Mouse (Mus musculus) E14TG2a.4 (cell line): ENCODE data around the gene Acads.

Source experiments
- H3K27me3 ChIP-seq: 2 replicates; pipeline ENCODE4 v1.6.1; 2014; ENCODE audit warnings: low read length, control low read depth; ENCODE audit not compliant: insufficient read depth
- H3K36me3 ChIP-seq: 2 replicates; pipeline ENCODE4 v1.6.1; 2014; ENCODE audit warnings: low read length, control low read depth; ENCODE audit not compliant: insufficient read depth
- H3K4me1 ChIP-seq: replicated peaks from 2 replicates; pipeline ENCODE4 v1.6.1; 2014; ENCODE audit warnings: low read depth, low read length, control low read depth
- H3K4me3 ChIP-seq: replicated peaks from 2 replicates; pipeline ENCODE4 v1.5.1; 2014; ENCODE audit warnings: mild to moderate bottlenecking, low read length
- H3K9me3 ChIP-seq: 2 replicates; pipeline ENCODE4 v1.6.1; 2014; ENCODE audit warnings: low read length, control low read depth
- CTCF ChIP-seq: conservative IDR thresholded peaks from 2 replicates; pipeline ENCODE4 v1.5.1; 2014; ENCODE audit warnings: low read length
- NANOG ChIP-seq: IDR thresholded peaks from 2 replicates; pipeline ENCODE4 v1.6.1; 2014; ENCODE audit warnings: borderline replicate concordance, low read length, mixed read lengths
- POU5F1 ChIP-seq: IDR thresholded peaks from 2 replicates; pipeline ENCODE4 v1.6.1; 2014; ENCODE audit warnings: low read length, borderline replicate concordance

Acads gene

DNA sequence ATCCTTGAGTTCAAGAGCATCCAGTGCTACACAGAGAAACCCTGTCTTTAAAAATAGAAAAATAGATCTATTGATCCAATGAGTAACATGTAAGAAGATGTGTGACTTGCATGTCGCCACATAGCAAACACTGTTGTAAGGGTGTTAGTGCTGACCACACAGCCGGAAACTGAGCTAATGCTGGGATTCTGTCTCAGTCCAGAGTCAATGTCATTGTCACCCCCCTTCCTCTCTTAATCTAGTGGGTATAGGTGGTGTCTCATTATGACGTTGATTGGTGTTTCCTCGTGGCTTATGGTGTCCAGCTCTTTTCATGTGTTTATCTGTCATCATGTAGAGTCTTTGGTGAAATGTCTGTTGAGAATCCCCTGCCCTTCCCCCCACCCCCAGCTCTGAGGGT lies 52.9 kb downstream of the Acads start:
- no peaks in the 10 kb centered on the region for H3K27me3 ChIP-seq
- peaks cover 62% of the 10 kb centered on the region for H3K36me3 ChIP-seq
- no peak overlapping the region for H3K4me3 ChIP-seq
- TF ChIP-seq CTCF (no peak), POU5F1 (no peak), NANOG (no peak)
- H3K4me1 ChIP-seq: peaks cover 65% of the 10 kb centered on the region
- no peaks in the 10 kb centered on the region for H3K9me3 ChIP-seq

DNA sequence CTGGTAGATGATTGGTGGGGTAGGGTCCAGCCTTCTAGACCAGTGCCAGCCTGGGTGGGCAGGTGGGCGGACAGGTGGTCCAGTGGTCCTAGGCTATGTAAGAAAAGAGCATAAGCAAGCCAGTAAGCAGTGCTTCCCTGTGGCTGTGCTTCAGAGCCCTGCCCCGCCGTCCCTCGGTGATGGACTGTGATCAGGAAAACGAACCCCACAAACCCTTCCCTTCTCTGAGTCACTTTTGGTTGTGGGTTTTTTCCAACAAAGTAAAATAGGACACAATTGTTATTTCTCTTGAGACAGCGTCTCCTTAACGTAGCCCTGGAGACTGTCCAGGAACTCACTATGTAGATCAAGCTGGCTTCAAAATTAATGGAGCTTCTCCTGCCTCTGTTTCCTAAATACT lies 55.8 kb downstream of the Acads start:
- Histone ChIP-seq H3K36me3 (peaks cover 61% of the 10 kb centered on the region), H3K4me1 (peaks cover 59% of the 10 kb centered on the region)
- no peak for TF ChIP-seq NANOG

GRCm38 (mm10) chr5:115062566-115062965 lies 56.6 kb downstream of the Acads start:
- Histone ChIP-seq H3K36me3 (peaks cover 54% of the 10 kb centered on the region), H3K4me1 (peaks cover 53% of the 10 kb centered on the region), H3K4me3 (no peak overlapping the region), H3K9me3 (no peaks in the 10 kb centered on the region), H3K27me3 (no peaks in the 10 kb centered on the region)
- TF ChIP-seq POU5F1: no peak
- TF ChIP-seq NANOG: no peak

More for the DNA sequence above, 55.8 kb downstream of the Acads start:
- H3K4me3 ChIP-seq: no peak overlapping the region
- H3K27me3 ChIP-seq: no peaks in the 10 kb centered on the region
- H3K9me3 ChIP-seq: no peaks in the 10 kb centered on the region

DNA sequence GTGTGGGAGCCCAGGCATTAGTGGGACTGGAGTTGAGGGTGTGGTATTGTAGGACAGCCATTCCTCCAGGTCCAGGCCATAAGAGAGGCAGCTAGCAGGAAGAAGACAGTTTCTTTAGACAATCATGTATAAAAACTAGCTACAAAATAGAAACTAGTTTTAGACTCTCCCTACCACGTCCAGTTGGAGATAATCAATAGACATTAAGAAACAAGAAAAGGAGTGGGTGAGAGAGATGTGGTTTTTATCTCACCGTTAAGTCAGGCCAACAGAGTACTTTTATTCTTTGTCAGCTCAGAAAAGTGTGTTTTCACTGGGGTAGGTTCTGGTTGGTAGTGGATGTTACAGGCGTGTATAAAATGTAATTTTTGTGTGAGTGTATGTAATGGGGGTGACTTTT lies 58.2 kb downstream of the Acads start:
- peaks cover 50% of the 10 kb centered on the region for H3K4me1 ChIP-seq
- no peaks in the 10 kb centered on the region for H3K9me3 ChIP-seq
- no peak for TF ChIP-seq POU5F1
- TF ChIP-seq NANOG: no peak
- TF ChIP-seq CTCF: no peak
- no peak overlapping the region for H3K4me3 ChIP-seq
- peaks cover 50% of the 10 kb centered on the region for H3K36me3 ChIP-seq
- H3K27me3 ChIP-seq: no peaks in the 10 kb centered on the region
